Mouse (Mus musculus) E14TG2a.4 (cell line): Measurements from ENCODE around the gene Muc2.

Experiments
- H3K27me3 ChIP-seq: 2 replicates; pipeline ENCODE4 v1.6.1; 2014; ENCODE audit warnings: low read length, control low read depth; ENCODE audit not compliant: insufficient read depth
- H3K36me3 ChIP-seq: 2 replicates; pipeline ENCODE4 v1.6.1; 2014; ENCODE audit warnings: low read length, control low read depth; ENCODE audit not compliant: insufficient read depth
- H3K4me1 ChIP-seq: replicated peaks from 2 replicates; pipeline ENCODE4 v1.6.1; 2014; ENCODE audit warnings: low read depth, low read length, control low read depth
- H3K4me3 ChIP-seq: replicated peaks from 2 replicates; pipeline ENCODE4 v1.5.1; 2014; ENCODE audit warnings: mild to moderate bottlenecking, low read length
- H3K9me3 ChIP-seq: 2 replicates; pipeline ENCODE4 v1.6.1; 2014; ENCODE audit warnings: low read length, control low read depth
- CTCF ChIP-seq: conservative IDR thresholded peaks from 2 replicates; pipeline ENCODE4 v1.5.1; 2014; ENCODE audit warnings: low read length
- NANOG ChIP-seq: IDR thresholded peaks from 2 replicates; pipeline ENCODE4 v1.6.1; 2014; ENCODE audit warnings: borderline replicate concordance, low read length, mixed read lengths
- POU5F1 ChIP-seq: IDR thresholded peaks from 2 replicates; pipeline ENCODE4 v1.6.1; 2014; ENCODE audit warnings: low read length, borderline replicate concordance

Muc2 gene

GRCm38 (mm10) chr7:141670999-141671398 is 19.1 kb upstream of the Muc2 start:
- peaks cover 9% of the 10 kb centered on the region; the same call in 1 of the 2 replicates for H3K27me3 ChIP-seq
- TF ChIP-seq CTCF (peak; percentile 37), NANOG (no peak)
- H3K36me3 ChIP-seq, result no peaks in the 10 kb centered on the region
- no peak overlapping the region for H3K4me3 ChIP-seq
- H3K4me1 ChIP-seq, result peaks cover 3% of the 10 kb centered on the region; the same call in 1 of the 2 replicates
- H3K9me3 ChIP-seq, result no peaks in the 10 kb centered on the region

- TF ChIP-seq CTCF, result no peak
- no peak for TF ChIP-seq POU5F1
- TF ChIP-seq NANOG, result no peak
- no peaks in the 10 kb centered on the region for H3K36me3 ChIP-seq
- H3K4me1 ChIP-seq, result peaks cover 3% of the 10 kb centered on the region; the same call in 1 of the 2 replicates
- H3K9me3 ChIP-seq, result no peaks in the 10 kb centered on the region
- H3K27me3 ChIP-seq, result peaks cover 9% of the 10 kb centered on the region; the same call in 1 of the 2 replicates
- H3K4me3 ChIP-seq, result no peak overlapping the region
These were observed 18.4 kb upstream of the Muc2 start for GRCm38 (mm10) chr7:141671626-141672291.

GRCm38 (mm10) chr7:141678922-141679321 is 11.2 kb upstream of the Muc2 start:
- Histone ChIP-seq H3K4me3 (no peak overlapping the region), H3K36me3 (no peaks in the 10 kb centered on the region), H3K4me1 (peaks cover 4% of the 10 kb centered on the region), H3K27me3 (no peaks in the 10 kb centered on the region), H3K9me3 (no peaks in the 10 kb centered on the region)
- TF ChIP-seq NANOG (no peak), POU5F1 (no peak), CTCF (no peak)

DNA sequence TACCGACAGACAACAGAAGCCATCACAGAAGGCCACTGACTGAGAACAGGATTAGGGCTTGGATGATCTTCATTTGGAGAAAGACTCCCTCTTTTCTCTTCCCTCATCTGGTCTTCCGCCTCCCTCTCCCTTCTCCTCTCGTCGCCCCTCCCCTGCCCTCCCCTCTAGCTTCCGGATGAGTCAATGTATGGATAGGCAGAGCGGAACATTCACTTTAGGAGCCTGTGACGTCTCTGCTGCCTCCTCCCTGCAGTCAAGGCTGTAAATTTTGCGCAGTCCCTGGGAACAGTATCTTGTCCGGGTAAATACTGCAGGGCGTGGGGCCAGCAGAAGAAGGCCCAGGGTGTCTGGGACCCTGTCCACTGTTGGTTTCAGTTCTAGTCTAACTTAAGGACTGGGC is 2.8 kb upstream of the Muc2 start:
- TF ChIP-seq NANOG, result no peak
- no peak for TF ChIP-seq CTCF
- TF ChIP-seq POU5F1, result no peak
- Histone ChIP-seq H3K4me1 (peaks cover 18% of the 10 kb centered on the region), H3K36me3 (no peaks in the 10 kb centered on the region), H3K4me3 (no peak overlapping the region), H3K27me3 (peaks cover 37% of the 10 kb centered on the region), H3K9me3 (no peaks in the 10 kb centered on the region)

DNA sequence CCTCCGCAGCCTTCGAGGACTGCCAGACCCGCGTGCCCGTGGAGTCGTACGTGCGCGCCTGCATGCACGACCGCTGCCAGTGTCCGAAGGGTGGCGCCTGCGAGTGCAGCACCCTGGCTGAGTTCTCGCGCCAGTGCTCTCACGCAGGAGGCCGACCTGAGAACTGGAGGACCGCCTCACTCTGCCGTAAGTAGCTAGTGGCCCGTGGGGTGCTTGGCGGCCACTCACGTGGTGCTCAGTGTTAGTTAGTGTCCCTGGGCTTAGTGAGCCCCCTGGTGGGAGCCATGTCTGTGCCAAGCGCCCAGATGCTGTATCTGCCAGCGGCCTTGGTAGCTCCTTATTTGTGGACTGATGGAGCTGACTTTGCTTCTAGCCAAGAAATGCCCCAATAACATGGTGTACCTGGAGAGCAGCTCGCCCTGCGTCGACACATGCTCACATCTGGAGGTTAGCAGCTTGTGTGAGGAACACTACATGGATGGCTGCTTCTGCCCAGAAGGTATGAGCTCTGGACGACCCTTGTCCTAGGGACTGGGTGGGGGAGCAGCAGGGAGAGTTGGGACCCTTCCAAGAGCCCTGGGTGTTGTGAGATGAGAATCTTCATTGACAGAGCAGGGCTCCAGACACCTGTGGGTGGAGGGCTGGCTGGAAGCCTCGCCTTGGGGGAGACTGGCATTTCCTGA is 3.6 kb downstream of the Muc2 start:
- no peak for TF ChIP-seq POU5F1
- no peak for TF ChIP-seq NANOG
- no peak; the same call in 1 of the 2 replicates for TF ChIP-seq CTCF
- H3K4me3 ChIP-seq, result peak overlapping the region; percentile 62
- H3K9me3 ChIP-seq, result no peaks in the 10 kb centered on the region
- H3K27me3 ChIP-seq, result peaks cover 91% of the 10 kb centered on the region
- peaks cover 39% of the 10 kb centered on the region for H3K4me1 ChIP-seq
- H3K36me3 ChIP-seq, result no peaks in the 10 kb centered on the region

DNA sequence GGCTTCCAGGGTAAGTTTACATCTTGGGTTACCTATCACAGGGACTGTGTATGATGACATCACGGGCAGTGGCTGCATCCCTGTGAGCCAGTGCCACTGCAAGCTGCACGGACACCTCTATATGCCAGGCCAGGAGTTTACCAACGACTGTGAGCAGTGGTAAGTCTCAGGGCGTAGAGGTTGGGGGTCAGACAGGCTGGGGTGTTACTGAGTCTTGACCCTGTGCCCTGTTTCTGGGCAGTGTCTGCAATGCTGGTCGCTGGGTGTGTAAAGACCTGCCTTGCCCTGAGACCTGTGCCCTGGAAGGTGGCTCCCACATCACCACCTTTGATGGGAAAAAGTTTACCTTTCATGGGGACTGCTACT is 4.1 kb downstream of the Muc2 start:
- no peak overlapping the region for H3K4me3 ChIP-seq
- peaks cover 39% of the 10 kb centered on the region for H3K4me1 ChIP-seq
- peaks cover 86% of the 10 kb centered on the region for H3K27me3 ChIP-seq
- TF ChIP-seq NANOG (no peak), POU5F1 (no peak), CTCF (no peak)
- H3K9me3 ChIP-seq, result no peaks in the 10 kb centered on the region
- H3K36me3 ChIP-seq, result no peaks in the 10 kb centered on the region

GRCm38 (mm10) chr7:141696538-141696937 is 6.4 kb downstream of the Muc2 start:
- Histone ChIP-seq H3K4me3 (no peak overlapping the region), H3K36me3 (no peaks in the 10 kb centered on the region), H3K4me1 (peaks cover 29% of the 10 kb centered on the region), H3K27me3 (peaks cover 64% of the 10 kb centered on the region), H3K9me3 (no peaks in the 10 kb centered on the region)
- no peak for TF ChIP-seq CTCF
- TF ChIP-seq POU5F1, result no peak
- no peak for TF ChIP-seq NANOG

GRCm38 (mm10) chr7:141699556-141700220 is 9.5 kb downstream of the Muc2 start:
- Histone ChIP-seq H3K9me3 (peaks cover 8% of the 10 kb centered on the region), H3K27me3 (peaks cover 34% of the 10 kb centered on the region), H3K4me3 (no peak overlapping the region), H3K4me1 (peaks cover 10% of the 10 kb centered on the region; the same call in 1 of the 2 replicates), H3K36me3 (no peaks in the 10 kb centered on the region)
- TF ChIP-seq CTCF (no peak), POU5F1 (no peak), NANOG (no peak)

DNA sequence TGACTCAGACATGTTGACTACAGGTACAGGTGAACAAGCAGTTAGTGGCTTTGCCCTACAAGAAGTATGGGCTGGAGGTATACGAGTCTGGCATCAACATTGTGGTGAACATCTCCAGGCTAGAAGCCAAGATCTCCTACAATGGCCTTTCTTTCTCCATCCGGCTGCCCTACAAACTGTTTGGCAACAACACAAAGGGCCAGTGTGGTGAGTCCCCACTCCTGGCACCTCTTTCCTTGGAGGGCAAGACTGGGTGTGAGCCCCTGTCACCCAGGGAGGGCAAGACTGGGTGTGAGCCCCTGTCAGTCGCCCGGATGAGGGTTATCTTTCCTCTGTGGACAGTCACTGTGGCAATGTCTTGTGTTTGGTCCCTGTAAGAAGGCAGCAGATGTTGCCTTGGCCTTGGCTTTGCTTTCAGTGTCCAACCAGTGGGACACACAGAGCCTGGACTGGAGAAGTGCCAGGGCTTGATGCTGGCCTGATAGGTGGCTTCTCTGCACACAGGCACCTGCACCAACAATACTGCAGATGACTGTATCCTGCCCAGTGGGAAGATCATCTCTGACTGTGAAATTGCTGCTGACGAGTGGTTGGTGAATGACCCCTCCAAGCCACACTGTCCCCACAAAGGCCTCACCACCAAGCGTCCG is 57.4 kb downstream of the Muc2 start:
- no peaks in the 10 kb centered on the region for H3K36me3 ChIP-seq
- H3K4me3 ChIP-seq, result no peak overlapping the region
- H3K27me3 ChIP-seq, result no peaks in the 10 kb centered on the region
- H3K9me3 ChIP-seq, result peaks cover 4% of the 10 kb centered on the region; the same call in 1 of the 2 replicates
- TF ChIP-seq NANOG (no peak), CTCF (no peak), POU5F1 (no peak)
- no peaks in the 10 kb centered on the region for H3K4me1 ChIP-seq
